Mouse (Mus musculus): ENCODE measurements around the gene Tssk4. TPM values are rescaled to one million over a fixed set of nuclear protein-coding genes. Genes with fewer than 3 reads are reported as not detected.

Gene Tssk4
- total RNA-seq, 1 experiment from 2014 or later: 1.9 TPM

Other genes starting within 250 kb of the Tssk4 start
- gene Dhrs4, start 171.4 kb upstream of the Tssk4 start, total RNA-seq (2021): 130 and 149 TPM in 2 replicates
- 6.9 TPM in 2 replicates for gene Carmil3, start 159.5 kb upstream of the Tssk4 start, total RNA-seq (2021)
- 0.45 TPM in 1 of 2 replicates, not detected in the other for gene Cpne6, start 139.7 kb upstream of the Tssk4 start, total RNA-seq (2021)
- gene Nrl, start 125.2 kb upstream of the Tssk4 start, total RNA-seq (2021): not detected in 2 replicates
- gene Pck2, start 109.9 kb upstream of the Tssk4 start, total RNA-seq (2021): 35.1 and 42.8 TPM in 2 replicates
- 99.9 and 118 TPM in 2 replicates for gene Dcaf11, start 90.2 kb upstream of the Tssk4 start, total RNA-seq (2021)
- gene A730061H03Rik, start 89.8 kb upstream of the Tssk4 start, total RNA-seq (2021): 1.2 TPM in 1 of 2 replicates, not detected in the other
- 0.79 and 2.1 TPM in 2 replicates for gene Fitm1, start 74.6 kb upstream of the Tssk4 start, total RNA-seq (2021)
- 316 and 330 TPM in 2 replicates for gene Psme1, start 72.1 kb upstream of the Tssk4 start, total RNA-seq (2021)
- 37.5 and 45.2 TPM in 2 replicates for gene Emc9, start 64.9 kb upstream of the Tssk4 start, total RNA-seq (2021)
- gene Psme2, start 59.1 kb upstream of the Tssk4 start, total RNA-seq (2021): 349 and 376 TPM in 2 replicates
- gene Rnf31, start 58.5 kb upstream of the Tssk4 start, total RNA-seq (2021): 24.8 and 37.7 TPM in 2 replicates
- gene Irf9, start 46.6 kb upstream of the Tssk4 start, total RNA-seq (2021): 12.9 and 16.7 TPM in 2 replicates
- 4.4 and 6.9 TPM in 2 replicates for gene Rec8, start 32.1 kb upstream of the Tssk4 start, total RNA-seq (2021)
- gene Ipo4, start 14.2 kb upstream of the Tssk4 start, total RNA-seq (2021): 78.2 and 105 TPM in 2 replicates
- 2.4 and 3.9 TPM in 2 replicates for gene Gm49378, start 12.3 kb upstream of the Tssk4 start, total RNA-seq (2021)
- 68.4 and 78.5 TPM in 2 replicates for gene Tm9sf1, start 6.4 kb upstream of the Tssk4 start, total RNA-seq (2021)
- gene Mdp1, start 10.3 kb downstream of the Tssk4 start, total RNA-seq (2021): 50.4 and 60.3 TPM in 2 replicates
- 24.0 and 25.8 TPM in 2 replicates for gene Gmpr2, start 21.8 kb downstream of the Tssk4 start, total RNA-seq (2021)
- gene Nedd8, start 21.9 kb downstream of the Tssk4 start, total RNA-seq (2021): 297 and 307 TPM in 2 replicates
- gene Tinf2, start 31.6 kb downstream of the Tssk4 start, total RNA-seq (2021): 26.1 and 27.4 TPM in 2 replicates
- 0.74 and 2.3 TPM in 2 replicates for gene Tgm1, start 63.7 kb downstream of the Tssk4 start, total RNA-seq (2021)
- 19.5 and 21.1 TPM in 2 replicates for gene Rabggta, start 72.1 kb downstream of the Tssk4 start, total RNA-seq (2021)
- 81.5 and 93.6 TPM in 2 replicates for gene Dhrs1, start 95.5 kb downstream of the Tssk4 start, total RNA-seq (2021)
- 15.9 and 16.2 TPM in 2 replicates for gene Nop9, start 95.5 kb downstream of the Tssk4 start, total RNA-seq (2021)
- gene Cideb, start 108.3 kb downstream of the Tssk4 start, total RNA-seq (2021): 1.7 and 22.1 TPM in 2 replicates
- gene Ltb4r2, start 111.2 kb downstream of the Tssk4 start, total RNA-seq (2021): 0.11 and 0.37 TPM in 2 replicates
- 0.48 and 0.71 TPM in 2 replicates for gene Ltb4r1, start 115.8 kb downstream of the Tssk4 start, total RNA-seq (2021)
- 14.3 and 17.3 TPM in 2 replicates for gene Adcy4, start 133.9 kb downstream of the Tssk4 start, total RNA-seq (2021)
- 5.2 and 7.8 TPM in 2 replicates for gene Ripk3, start 138.7 kb downstream of the Tssk4 start, total RNA-seq (2021)
- gene Nfatc4, start 173.0 kb downstream of the Tssk4 start, total RNA-seq (2021): 23.8 and 31.2 TPM in 2 replicates
- gene Nynrin, start 203.8 kb downstream of the Tssk4 start, total RNA-seq (2021): 14.1 and 18.8 TPM in 2 replicates
- gene Cbln3, start 234.2 kb downstream of the Tssk4 start, total RNA-seq (2021): 0.11 and 0.34 TPM in 2 replicates
- gene Khnyn, start 234.8 kb downstream of the Tssk4 start, total RNA-seq (2021): 19.2 and 23.8 TPM in 2 replicates